Mouse (Mus musculus): ENCODE data around the gene Gm21976. TPM values are rescaled to one million over a fixed set of nuclear protein-coding genes. Genes with fewer than 3 reads are reported as not detected.

Gene Gm21976
- not detected in 2 replicates for polyA plus RNA-seq (2012; rRNA removed; ENCODE audit: low replicate concordance)

GRCm38 (mm10) chr13:98279686-98280085 is at the start of gene Gm21976:
Gene Gm21976 (plus strand): TSS chr13:98279887.

GRCm38 (mm10) chr13:98262636-98263457 is 16.8 kb upstream of the Gm21976 start, which contains the start of the genes Utp15 and Ankra2:
Gene Utp15 (minus strand): TSS chr13:98263041.
Gene Ankra2 (plus strand): TSS chr13:98263074.

GRCm38 (mm10) chr13:98316480-98317245 is 37.0 kb downstream of the Gm21976 start, which contains the start of gene Btf3:
Gene Btf3 (minus strand): TSS chr13:98317006.

GRCm38 (mm10) chr13:98354090-98354801 is 74.6 kb downstream of the Gm21976 start, which contains the start of gene Foxd1:
Gene Foxd1 (plus strand): TSS chr13:98354242.

Other genes with a start within 250 kb of the Gm21976 start
- 4.5 and 7.4 TPM in 2 replicates for gene Arhgef28, start 73.4 kb upstream of the Gm21976 start, polyA plus RNA-seq (2012; rRNA removed; ENCODE audit: low replicate concordance)
- 4.4 and 8.1 TPM in 2 replicates for gene Utp15, start 16.8 kb upstream of the Gm21976 start, polyA plus RNA-seq (2012; rRNA removed; ENCODE audit: low replicate concordance)
- 8.3 and 12.5 TPM in 2 replicates for gene Ankra2, start 16.8 kb upstream of the Gm21976 start, polyA plus RNA-seq (2012; rRNA removed; ENCODE audit: low replicate concordance)
- 97.0 and 141 TPM in 2 replicates for gene Btf3, start 37.1 kb downstream of the Gm21976 start, polyA plus RNA-seq (2012; rRNA removed; ENCODE audit: low replicate concordance)
- gene Foxd1, start 74.4 kb downstream of the Gm21976 start, polyA plus RNA-seq (2012; rRNA removed; ENCODE audit: low replicate concordance): 0.06 and 0.17 TPM in 2 replicates
- gene Gm10320, start 212.1 kb downstream of the Gm21976 start, polyA plus RNA-seq (2012; rRNA removed; ENCODE audit: low replicate concordance): 0.69 and 1.5 TPM in 2 replicates

Data from mammary gland, adult 2 months (tissue).